Mouse (Mus musculus) bone marrow macrophage, adult 2 months (primary cell): Measurements from ENCODE around the gene Vamp1.

Experiments used
- CTCF ChIP-seq: IDR thresholded peaks from 2 replicates; pipeline ENCODE4 v1.5.1; 2012; ENCODE audit warnings: low read depth, mild to moderate bottlenecking, low read length, moderate library complexity
- POLR2A ChIP-seq: IDR thresholded peaks from 2 replicates; pipeline ENCODE4 v1.6.1; 2012; ENCODE audit warnings: mild to moderate bottlenecking, low read depth, low read length, borderline replicate concordance

DNA sequence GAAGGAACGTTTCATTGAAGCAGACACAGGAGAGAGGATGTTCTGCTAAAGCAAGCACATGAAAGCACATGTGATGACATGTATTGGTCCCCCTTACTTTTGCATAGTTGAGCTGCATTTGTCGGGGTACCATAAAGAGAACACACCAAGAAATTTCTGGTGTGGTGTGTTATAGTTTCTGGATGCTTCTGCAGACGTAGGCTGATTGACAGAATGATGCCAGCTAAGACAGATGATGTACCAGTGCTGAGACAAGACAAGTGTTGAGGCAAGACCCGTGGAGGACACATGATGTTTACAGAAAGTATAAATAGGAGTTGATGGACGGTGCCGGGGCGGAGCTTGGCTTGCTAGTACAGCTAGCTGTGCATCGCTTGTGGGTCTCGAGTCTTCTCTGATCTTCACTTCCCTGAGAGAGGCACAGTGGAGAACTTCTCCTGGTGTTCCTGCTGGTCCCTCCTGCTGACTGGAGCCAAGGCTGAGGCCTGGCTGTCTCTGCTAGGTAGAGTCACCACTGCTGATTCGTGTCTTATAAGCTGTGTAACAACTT lies 44.7 kb downstream of the Vamp1 start:
- no peak for TF ChIP-seq CTCF
- TF ChIP-seq POLR2A, result no peak
